Mouse (Mus musculus) stomach, postnatal 0 days (tissue): Measurements from ENCODE around the gene Ccng2.

ENCODE experiments used
- CTCF ChIP-seq: IDR thresholded peaks from 2 replicates; pipeline ENCODE4 v1.5.1; 2016; ENCODE audit warnings: antibody characterized with exemption, low read depth, mild to moderate bottlenecking, moderate library complexity
- EP300 ChIP-seq: optimal IDR thresholded peaks from 2 replicates; pipeline ENCODE3; 2016; ENCODE audit warnings: antibody characterized with exemption

DNA sequence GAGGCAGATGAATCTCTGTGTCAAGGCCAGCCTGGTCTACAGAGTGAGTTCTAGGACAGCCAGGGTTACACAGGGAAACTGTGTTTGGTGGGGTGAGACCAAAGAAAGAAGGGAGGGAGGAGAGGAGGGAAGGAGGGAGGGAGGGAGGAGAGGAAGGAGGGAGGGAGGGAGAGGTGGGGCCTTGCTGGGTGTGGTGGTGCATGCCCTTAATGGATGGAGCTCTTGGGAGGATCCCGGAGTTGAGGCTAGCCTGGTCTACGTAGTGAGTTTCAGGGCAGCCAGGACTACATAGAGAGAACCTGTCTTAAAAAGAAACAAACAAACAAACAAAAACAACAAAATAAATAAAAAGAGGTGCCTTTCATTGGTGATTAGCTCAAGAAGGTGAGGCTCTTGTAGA, 34.2 kb upstream of the Ccng2 start:
- no peak for TF ChIP-seq CTCF
- TF ChIP-seq EP300: no peak
